Mouse (Mus musculus): Measurements from ENCODE around the gene Ifitm10.
"Not testable (repeated sequence)": the region's sequence is repeated elsewhere in the genome, so short reads cannot be mapped to it uniquely, and the experiment has no call there.

Ifitm10 gene

GRCm38 (mm10) chr7:142373641-142374412, at the start of gene Ifitm10:
Gene Ifitm10 (minus strand): TSS chr7:142373753.
- ATAC-seq (ENCODE audit: low TSS enrichment) = no peak

- no peak for ATAC-seq (ENCODE audit: low TSS enrichment)
Measured at GRCm38 (mm10) chr7:142421826-142422225, 48.3 kb upstream of the Ifitm10 start.

- no peak for ATAC-seq (ENCODE audit: low TSS enrichment)
Measured at GRCm38 (mm10) chr7:142419887-142420286, 46.3 kb upstream of the Ifitm10 start.

GRCm38 (mm10) chr7:142418679-142419078, 45.1 kb upstream of the Ifitm10 start:
- ATAC-seq (ENCODE audit: low TSS enrichment) = no peak

- ATAC-seq (ENCODE audit: low TSS enrichment) = no peak
Measured at GRCm38 (mm10) chr7:142418027-142418426, 44.5 kb upstream of the Ifitm10 start.

- no peak for ATAC-seq (ENCODE audit: low TSS enrichment)
Measured at GRCm38 (mm10) chr7:142416225-142416624, 42.7 kb upstream of the Ifitm10 start.

GRCm38 (mm10) chr7:142415314-142415713, 41.8 kb upstream of the Ifitm10 start:
- ATAC-seq (ENCODE audit: low TSS enrichment) = no peak

GRCm38 (mm10) chr7:142413285-142413684, 39.7 kb upstream of the Ifitm10 start:
- no peak for ATAC-seq (ENCODE audit: low TSS enrichment)

GRCm38 (mm10) chr7:142409603-142410002, 36.0 kb upstream of the Ifitm10 start:
- no peak for ATAC-seq (ENCODE audit: low TSS enrichment)

GRCm38 (mm10) chr7:142408686-142409085, 35.1 kb upstream of the Ifitm10 start:
- ATAC-seq (ENCODE audit: low TSS enrichment) = no peak

GRCm38 (mm10) chr7:142407935-142408334, 34.4 kb upstream of the Ifitm10 start:
- no peak for ATAC-seq (ENCODE audit: low TSS enrichment)

GRCm38 (mm10) chr7:142405134-142405533, 31.6 kb upstream of the Ifitm10 start:
- not testable (repeated sequence) for ATAC-seq (ENCODE audit: low TSS enrichment)

- no peak for ATAC-seq (ENCODE audit: low TSS enrichment)
Measured at GRCm38 (mm10) chr7:142403591-142403990, 30.0 kb upstream of the Ifitm10 start.

- no peak for ATAC-seq (ENCODE audit: low TSS enrichment)
Measured at GRCm38 (mm10) chr7:142400750-142401142, 27.2 kb upstream of the Ifitm10 start.

- peak; percentile 85 for ATAC-seq (ENCODE audit: low TSS enrichment)
Measured at GRCm38 (mm10) chr7:142400112-142400749, 26.7 kb upstream of the Ifitm10 start.

- ATAC-seq (ENCODE audit: low TSS enrichment) = no peak
Measured at GRCm38 (mm10) chr7:142399250-142399649, 25.7 kb upstream of the Ifitm10 start.

GRCm38 (mm10) chr7:142398052-142398451, 24.5 kb upstream of the Ifitm10 start:
- no peak for ATAC-seq (ENCODE audit: low TSS enrichment)

GRCm38 (mm10) chr7:142396611-142397010, 23.1 kb upstream of the Ifitm10 start:
- ATAC-seq (ENCODE audit: low TSS enrichment) = no peak

GRCm38 (mm10) chr7:142395472-142395871, 21.9 kb upstream of the Ifitm10 start:
- ATAC-seq (ENCODE audit: low TSS enrichment) = no peak

GRCm38 (mm10) chr7:142394261-142395190, 21.0 kb upstream of the Ifitm10 start:
- no peak for ATAC-seq (ENCODE audit: low TSS enrichment)

- ATAC-seq (ENCODE audit: low TSS enrichment) = no peak
Measured at GRCm38 (mm10) chr7:142393191-142393590, 19.6 kb upstream of the Ifitm10 start.

GRCm38 (mm10) chr7:142391609-142392008, 18.1 kb upstream of the Ifitm10 start:
- ATAC-seq (ENCODE audit: low TSS enrichment) = no peak

All from frontal cortex, adult (tissue).